Mouse (Mus musculus): ENCODE data around the gene Gm21860. TPM values are rescaled to one million over a fixed set of nuclear protein-coding genes. Genes with fewer than 3 reads are reported as not detected.
"Not testable (repeated sequence)": the region's sequence is repeated elsewhere in the genome, so short reads cannot be mapped to it uniquely, and the experiment has no call there.

Gene Gm21860
- not detected in 2 replicates for polyA plus RNA-seq (2012; ENCODE audit: insufficient read depth, insufficient read length, missing spikeins)

GRCm38 (mm10) chrY:90754721-90755120 is at the start of gene Gm21860:
TSS of gene Gm21860 (minus strand) at chrY:90754821.
- not testable (repeated sequence) for H3K4me1 ChIP-seq (ENCODE audit: control insufficient read depth, insufficient read depth, low read length); H3K4me3 ChIP-seq (ENCODE audit: insufficient read depth, low read length); H3K27ac ChIP-seq (ENCODE audit: insufficient read depth, low read depth, low read length)

- H3K4me1 ChIP-seq (ENCODE audit: control insufficient read depth, insufficient read depth, low read length); H3K4me3 ChIP-seq (ENCODE audit: insufficient read depth, low read length); H3K27ac ChIP-seq (ENCODE audit: insufficient read depth, low read depth, low read length): not testable (repeated sequence)
Measured at GRCm38 (mm10) chrY:90784438-90784837, 29.8 kb upstream of the Gm21860 start, which contains the start of gene Gm47283. TSS of gene Gm47283 (plus strand) at chrY:90784738.

GRCm38 (mm10) chrY:90745256-90745655 is 9.4 kb downstream of the Gm21860 start:
- H3K27ac ChIP-seq (ENCODE audit: insufficient read depth, low read depth, low read length); H3K4me3 ChIP-seq (ENCODE audit: insufficient read depth, low read length); H3K4me1 ChIP-seq (ENCODE audit: control insufficient read depth, insufficient read depth, low read length): not testable (repeated sequence)

GRCm38 (mm10) chrY:90744381-90744981 is 10.1 kb downstream of the Gm21860 start:
- not testable (repeated sequence) for H3K4me1 ChIP-seq (ENCODE audit: control insufficient read depth, insufficient read depth, low read length)
- Histone ChIP-seq H3K4me3 (ENCODE audit: insufficient read depth, low read length) (peak overlapping the region; percentile 52), H3K27ac (ENCODE audit: insufficient read depth, low read depth, low read length) (0 out of 2 replicates have a peak overlapping the region, but pooled peaks have one; percentile 29)

- Histone ChIP-seq H3K27ac (ENCODE audit: insufficient read depth, low read depth, low read length) (no peak overlapping the region), H3K4me1 (ENCODE audit: control insufficient read depth, insufficient read depth, low read length) (no peaks in the 10 kb centered on the region), H3K4me3 (ENCODE audit: insufficient read depth, low read length) (peak overlapping the region; percentile 52; the same call in 1 of the 2 replicates)
- TF ChIP-seq POLR2A (IDR thresholded peaks at IDR 0.05; ENCODE audit: borderline replicate concordance, low read depth, low read length) = no peak
- no peak for TF ChIP-seq CTCF (IDR thresholded peaks at IDR 0.05; ENCODE audit: low read depth, low read length)
Measured at GRCm38 (mm10) chrY:90743811-90744220, 10.8 kb downstream of the Gm21860 start.

- H3K4me3 ChIP-seq (ENCODE audit: insufficient read depth, low read length); H3K27ac ChIP-seq (ENCODE audit: insufficient read depth, low read depth, low read length); H3K4me1 ChIP-seq (ENCODE audit: control insufficient read depth, insufficient read depth, low read length): not testable (repeated sequence)
Measured at GRCm38 (mm10) chrY:90743053-90743810, 11.4 kb downstream of the Gm21860 start.

GRCm38 (mm10) chrY:90742261-90743052 is 12.2 kb downstream of the Gm21860 start:
- H3K4me3 ChIP-seq (ENCODE audit: insufficient read depth, low read length); H3K27ac ChIP-seq (ENCODE audit: insufficient read depth, low read depth, low read length): not testable (repeated sequence)

GRCm38 (mm10) chrY:90741452-90742260 is 13.0 kb downstream of the Gm21860 start:
- H3K4me3 ChIP-seq (ENCODE audit: insufficient read depth, low read length); H3K27ac ChIP-seq (ENCODE audit: insufficient read depth, low read depth, low read length); H3K4me1 ChIP-seq (ENCODE audit: control insufficient read depth, insufficient read depth, low read length): not testable (repeated sequence)

More at GRCm38 (mm10) chrY:90742261-90743052, 12.2 kb downstream of the Gm21860 start:
- not testable (repeated sequence) for H3K4me1 ChIP-seq (ENCODE audit: control insufficient read depth, insufficient read depth, low read length)

- H3K4me3 ChIP-seq (ENCODE audit: insufficient read depth, low read length) = not testable (repeated sequence)
Measured at GRCm38 (mm10) chrY:90741006-90741405, 13.6 kb downstream of the Gm21860 start.

GRCm38 (mm10) chrY:90740013-90740561 is 14.5 kb downstream of the Gm21860 start:
- H3K4me1 ChIP-seq (ENCODE audit: control insufficient read depth, insufficient read depth, low read length) = no peaks in the 10 kb centered on the region
- no peak for TF ChIP-seq CTCF (IDR thresholded peaks at IDR 0.05; ENCODE audit: low read depth, low read length)
- no peak for TF ChIP-seq POLR2A (IDR thresholded peaks at IDR 0.05; ENCODE audit: borderline replicate concordance, low read depth, low read length)
- H3K27ac ChIP-seq (ENCODE audit: insufficient read depth, low read depth, low read length) = no peak overlapping the region
- H3K4me3 ChIP-seq (ENCODE audit: insufficient read depth, low read length) = no peak overlapping the region

More at GRCm38 (mm10) chrY:90741006-90741405, 13.6 kb downstream of the Gm21860 start:
- not testable (repeated sequence) for H3K27ac ChIP-seq (ENCODE audit: insufficient read depth, low read depth, low read length); H3K4me1 ChIP-seq (ENCODE audit: control insufficient read depth, insufficient read depth, low read length)

GRCm38 (mm10) chrY:90739531-90740012 is 15.0 kb downstream of the Gm21860 start:
- not testable (repeated sequence) for H3K27ac ChIP-seq (ENCODE audit: insufficient read depth, low read depth, low read length); H3K4me1 ChIP-seq (ENCODE audit: control insufficient read depth, insufficient read depth, low read length); H3K4me3 ChIP-seq (ENCODE audit: insufficient read depth, low read length)

GRCm38 (mm10) chrY:90738841-90739530 is 15.6 kb downstream of the Gm21860 start:
- not testable (repeated sequence) for H3K27ac ChIP-seq (ENCODE audit: insufficient read depth, low read depth, low read length); H3K4me3 ChIP-seq (ENCODE audit: insufficient read depth, low read length)

More at GRCm38 (mm10) chrY:90738841-90739530, 15.6 kb downstream of the Gm21860 start:
- H3K4me1 ChIP-seq (ENCODE audit: control insufficient read depth, insufficient read depth, low read length) = not testable (repeated sequence)

All from bone marrow macrophage, adult 2 months (primary cell).